Mouse (Mus musculus) forebrain, postnatal 0 days (tissue): ENCODE results near the gene Cd5. TPM values are rescaled to one million over a fixed set of nuclear protein-coding genes. Genes with fewer than 3 reads are reported as not detected.

ENCODE experiments used
- ATAC-seq: fragments of 200-750 bp; cut with Nextera tagmentation; 2 replicates; pipeline ENCODE4 v1.8.0; 2017; ENCODE audit warnings: mild to moderate bottlenecking, moderate library complexity
- DNase-seq: peaks from one replicate; pipeline ENCODE4 v3.0.0-alpha.2; 2015
- H3K27ac ChIP-seq: fragments of 300-500 bp; sonication (generic); 2 replicates; pipeline ENCODE4 v1.5.1; 2014; ENCODE audit warnings: low read depth, mild to moderate bottlenecking, antibody characterized with exemption, low read length, moderate library complexity, mixed read lengths
- H3K27me3 ChIP-seq: fragments of 300-500 bp; sonication (generic); 2 replicates; pipeline ENCODE4 v1.6.1; 2014; ENCODE audit warnings: mild to moderate bottlenecking, low read length, mixed read lengths; ENCODE audit not compliant: insufficient read depth
- H3K36me3 ChIP-seq: fragments of 300-500 bp; sonication (generic); 2 replicates; pipeline ENCODE4 v1.6.1; 2014; ENCODE audit warnings: mild to moderate bottlenecking, moderate library complexity; ENCODE audit not compliant: insufficient read depth
- H3K4me1 ChIP-seq: fragments of 300-500 bp; sonication (generic); 2 replicates; pipeline ENCODE4 v1.6.1; 2014; ENCODE audit warnings: antibody characterized with exemption; ENCODE audit not compliant: insufficient read depth
- H3K4me2 ChIP-seq: fragments of 300-500 bp; sonication (generic); 2 replicates; pipeline ENCODE4 v1.6.1; 2014; ENCODE audit warnings: low read depth, mild to moderate bottlenecking, moderate library complexity
- H3K4me3 ChIP-seq: fragments of 300-500 bp; sonication (generic); 2 replicates; pipeline ENCODE4 v1.5.1; 2014; ENCODE audit warnings: low read depth, low read length, mixed read lengths
- H3K9ac ChIP-seq: fragments of 300-500 bp; sonication (generic); 2 replicates; pipeline ENCODE4 v1.6.1; 2014; ENCODE audit warnings: mild to moderate bottlenecking
- H3K9me3 ChIP-seq: fragments of 300-500 bp; sonication (generic); 2 replicates; pipeline ENCODE4 v1.6.1; 2016; ENCODE audit warnings: low read length
- CTCF ChIP-seq: sonication (generic); IDR thresholded peaks from 2 replicates; pipeline ENCODE4 v1.5.1; 2016; ENCODE audit warnings: antibody characterized with exemption, control low read depth, low read depth
- WGBS: fragments of 180-500 bp; shearing (Covaris S2); extraction: QIAGEN DNeasy Blood & Tissue Kit; methylation state at CpG from one replicate; pipeline ENCODE4 v1.1.7; 2014; 5-methylcytosine and 5-hydroxymethylcytosine counted together
- polyA plus RNA-seq: library from polyadenylated mRNA; unstranded; fragments of >200 nt; fragmentation: Nextera tagmentation; extraction: Ambion mirVana; gene quantifications from 2 replicates; pipeline ENCODE4 v1.2.1, GENCODE M21; 2015
- total RNA-seq: library from RNA; depleted of rRNA; stranded (reverse); fragments of >200 nt; gene quantifications from 2 replicates; pipeline ENCODE4 v1.2.3, GENCODE M21; 2014

The Cd5 gene
- total and polyA plus RNA-seq, 2 experiments from 2014 or later: 0.10 to 0.52 TPM

GRCm38 (mm10) chr19:10749295-10749694 is 10.5 kb upstream of the Cd5 start:
- Histone ChIP-seq H3K27me3 (no peaks in the 10 kb centered on the region), H3K4me3 (no peak overlapping the region), H3K4me1 (no peaks in the 10 kb centered on the region), H3K36me3 (no peaks in the 10 kb centered on the region), H3K27ac (no peak overlapping the region), H3K9me3 (no peaks in the 10 kb centered on the region), H3K9ac (no peak overlapping the region), H3K4me2 (no peak overlapping the region)
- no peak for DNase-seq
- no peak for ATAC-seq
- TF ChIP-seq CTCF: no peak
- WGBS: 85% methylated on average over 6 of the region's 6 CpGs

- no peaks in the 10 kb centered on the region for H3K36me3 ChIP-seq
- H3K4me2 ChIP-seq: no peak overlapping the region
- H3K27me3 ChIP-seq: no peaks in the 10 kb centered on the region
- ATAC-seq (no peak), DNase-seq (no peak)
- no peaks in the 10 kb centered on the region for H3K9me3 ChIP-seq
- WGBS: 57% methylated on average over 11 of the region's 11 CpGs
- no peak overlapping the region for H3K9ac ChIP-seq
- no peak overlapping the region for H3K4me3 ChIP-seq
- H3K27ac ChIP-seq: no peak overlapping the region
- no peak for TF ChIP-seq CTCF
- H3K4me1 ChIP-seq: no peaks in the 10 kb centered on the region
Measured at GRCm38 (mm10) chr19:10748401-10749102, 9.8 kb upstream of the Cd5 start.

GRCm38 (mm10) chr19:10747718-10748117 is 8.9 kb upstream of the Cd5 start:
- Histone ChIP-seq H3K27ac (no peak overlapping the region), H3K36me3 (no peaks in the 10 kb centered on the region), H3K4me3 (no peak overlapping the region), H3K9ac (no peak overlapping the region), H3K4me1 (no peaks in the 10 kb centered on the region), H3K27me3 (no peaks in the 10 kb centered on the region), H3K4me2 (no peak overlapping the region), H3K9me3 (no peaks in the 10 kb centered on the region)
- 91% methylated on average over 6 of the region's 6 CpGs for WGBS
- DNase-seq (no peak), ATAC-seq (no peak)
- TF ChIP-seq CTCF: no peak

- Histone ChIP-seq H3K9me3 (no peaks in the 10 kb centered on the region), H3K4me3 (no peak overlapping the region)
- WGBS: 85% methylated on average over 7 of the region's 7 CpGs
Measured at GRCm38 (mm10) chr19:10747182-10747581, 8.4 kb upstream of the Cd5 start.

GRCm38 (mm10) chr19:10742565-10742964 is 3.8 kb upstream of the Cd5 start:
- H3K4me3 ChIP-seq: no peak overlapping the region
- H3K36me3 ChIP-seq: no peaks in the 10 kb centered on the region
- ATAC-seq (no peak), DNase-seq (no peak)
- H3K27ac ChIP-seq: no peak overlapping the region
- H3K4me2 ChIP-seq: no peak overlapping the region
- no peak for TF ChIP-seq CTCF
- no peaks in the 10 kb centered on the region for H3K9me3 ChIP-seq
- H3K9ac ChIP-seq: no peak overlapping the region
- 90% methylated on average over 3 of the region's 3 CpGs for WGBS
- H3K27me3 ChIP-seq: no peaks in the 10 kb centered on the region
- no peaks in the 10 kb centered on the region for H3K4me1 ChIP-seq

More at GRCm38 (mm10) chr19:10747182-10747581, 8.4 kb upstream of the Cd5 start:
- TF ChIP-seq CTCF: no peak
- H3K36me3 ChIP-seq: no peaks in the 10 kb centered on the region
- no peak for DNase-seq
- no peak overlapping the region for H3K4me2 ChIP-seq
- H3K4me1 ChIP-seq: no peaks in the 10 kb centered on the region
- H3K27me3 ChIP-seq: no peaks in the 10 kb centered on the region
- H3K9ac ChIP-seq: no peak overlapping the region
- no peak for ATAC-seq
- H3K27ac ChIP-seq: no peak overlapping the region

- H3K4me3 ChIP-seq: no peak overlapping the region
- no peak overlapping the region for H3K27ac ChIP-seq
- H3K9me3 ChIP-seq: no peaks in the 10 kb centered on the region
- WGBS: 87% methylated on average over 6 of the region's 6 CpGs
- H3K9ac ChIP-seq: no peak overlapping the region
- no peaks in the 10 kb centered on the region for H3K36me3 ChIP-seq
- H3K4me2 ChIP-seq: no peak overlapping the region
- H3K27me3 ChIP-seq: no peaks in the 10 kb centered on the region
- H3K4me1 ChIP-seq: no peaks in the 10 kb centered on the region
- ATAC-seq (no peak), DNase-seq (no peak)
- TF ChIP-seq CTCF: no peak
Measured at GRCm38 (mm10) chr19:10742145-10742544, 3.3 kb upstream of the Cd5 start.

GRCm38 (mm10) chr19:10740641-10741440 is 2.0 kb upstream of the Cd5 start:
- no peak overlapping the region for H3K9ac ChIP-seq
- no peaks in the 10 kb centered on the region for H3K4me1 ChIP-seq
- no peak overlapping the region for H3K4me2 ChIP-seq
- H3K27ac ChIP-seq: no peak overlapping the region
- H3K4me3 ChIP-seq: no peak overlapping the region
- TF ChIP-seq CTCF: no peak
- 53% methylated on average over 11 of the region's 11 CpGs for WGBS
- ATAC-seq (no peak), DNase-seq (no peak)
- H3K9me3 ChIP-seq: no peaks in the 10 kb centered on the region
- no peaks in the 10 kb centered on the region for H3K36me3 ChIP-seq
- H3K27me3 ChIP-seq: no peaks in the 10 kb centered on the region
